In the genomic region with DNA sequence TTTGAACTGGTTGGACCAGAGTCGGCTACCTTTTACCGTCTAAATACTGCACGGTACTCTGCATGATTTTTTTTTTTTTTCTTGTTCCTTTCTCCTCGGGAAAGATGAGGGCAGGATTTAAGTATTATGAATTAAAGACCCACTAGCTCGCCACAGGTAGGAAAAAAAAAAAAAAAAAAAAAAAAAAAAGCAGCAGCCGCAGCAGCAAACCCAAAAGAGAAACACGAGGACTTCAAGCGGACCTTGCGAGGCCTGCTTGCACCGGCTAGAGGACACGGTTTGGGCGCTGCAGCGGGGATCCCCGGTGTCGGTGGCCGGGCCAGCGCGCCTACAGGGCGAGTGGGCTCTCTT, we compare ENCODE assay signal across 8 mouse cellular contexts. TPM values are rescaled to one million over a fixed set of nuclear protein-coding genes. Genes with fewer than 3 reads are reported as not detected.
DNase-seq lines count a peak whose midpoint lies in the region; ATAC-seq and TF ChIP-seq lines count a peak whose summit lies in the region.

No protein-coding gene starts in this region.

- intact Hi-C loops in gastrocnemius, postnatal 14 days (cut with DNase I; ENCODE audit: low total_unique reads): no loop called here

- no peaks in the 10 kb centered on the region for H3K9me3 ChIP-seq in erythroblast, embryonic 14.5 days (ENCODE audit: control insufficient read depth, low read length)
- H3K9me3 ChIP-seq in limb, embryonic 14.5 days (ENCODE audit: control insufficient read depth, low read length): no peaks in the 10 kb centered on the region
- H3K9me3 ChIP-seq in stomach, embryonic 16.5 days (replicated peaks; ENCODE audit: control insufficient read depth, low read length): no peaks in the 10 kb centered on the region

- no peaks in the 10 kb centered on the region; the same call in 1 of the 2 replicates for H3K27me3 ChIP-seq in erythroblast, embryonic 14.5 days (ENCODE audit: control insufficient read depth)
- no peaks in the 10 kb centered on the region for H3K27me3 ChIP-seq in spleen, adult 2 months (ENCODE audit: control insufficient read depth, insufficient read depth, low read length)
- no peaks in the 10 kb centered on the region for H3K27me3 ChIP-seq in limb, embryonic 14.5 days (ENCODE audit: control insufficient read depth, insufficient read depth, low read length)
- H3K27me3 ChIP-seq in stomach, embryonic 16.5 days (ENCODE audit: control insufficient read depth, insufficient read depth, low read length): no peaks in the 10 kb centered on the region

- ATAC-seq in erythroblast, adult 5-6 weeks (replicated peaks; ENCODE audit: low FRiP score, poor library complexity, severe bottlenecking): no peak
- no peak for ATAC-seq in limb, embryonic 14.5 days (ENCODE audit: low FRiP score, low read depth)
- ATAC-seq in stomach, embryonic 16.5 days (ENCODE audit: insufficient read depth, low FRiP score): no peak

- no peak for TF ChIP-seq POLR2A in spleen, adult 2 months (IDR thresholded peaks at IDR 0.05; ENCODE audit: low read depth, low read length)
- TF ChIP-seq POLR2A in limb, embryonic 14.5 days (IDR thresholded peaks at IDR 0.05; ENCODE audit: borderline replicate concordance, extremely low read depth, insufficient read depth, insufficient read length): no peak

- DNase-seq in spleen, adult 2 months (ENCODE audit: low read depth in 1 of 2, low spot score in 2 of 2): no peak
- DNase-seq in spleen, postnatal 10 days (ENCODE audit: low spot score in 2 of 2): no peak
- no peak for DNase-seq in limb, embryonic 14.5 days (ENCODE audit: low spot score)
- DNase-seq in cerebellum, adult 9-10 months: no peak
- DNase-seq in gastrocnemius, postnatal 14 days: no peak

- peak overlapping the region; percentile 95 for H3K9ac ChIP-seq in limb, embryonic 14.5 days (ENCODE audit: low read depth, low read length, severe bottlenecking)
- peak overlapping the region; percentile 91 for H3K9ac ChIP-seq in stomach, embryonic 16.5 days (ENCODE audit: low read length)

- WGBS in spleen, adult 2 months: 1% methylated on average over 19 of the region's 19 CpGs
- 0% methylated on average over 17 of the region's 19 CpGs for WGBS in limb, embryonic 14.5 days
- 0% methylated on average over 19 of the region's 19 CpGs for WGBS in stomach, embryonic 16.5 days

- peak overlapping the region; percentile 99 for H3K27ac ChIP-seq in spleen, adult 2 months (ENCODE audit: insufficient read depth, low read length)
- peak overlapping the region; percentile 98 for H3K27ac ChIP-seq in limb, embryonic 14.5 days (replicated peaks; ENCODE audit: low read depth, low read length)
- H3K27ac ChIP-seq in stomach, embryonic 16.5 days (ENCODE audit: low read length): peak overlapping the region; percentile 100

- no peak for TF ChIP-seq CTCF in spleen, adult 2 months (IDR thresholded peaks at IDR 0.05; ENCODE audit: extremely low read depth, insufficient read depth, insufficient read length, insufficient replicate concordance)

- H3K4me1 ChIP-seq in erythroblast, embryonic 14.5 days (ENCODE audit: control insufficient read depth): peaks cover 35% of the 10 kb centered on the region
- H3K4me1 ChIP-seq in spleen, adult 2 months (ENCODE audit: control insufficient read depth, insufficient read depth, insufficient read length): peaks cover 3% of the 10 kb centered on the region
- H3K4me1 ChIP-seq in limb, embryonic 14.5 days (ENCODE audit: control insufficient read depth, insufficient read depth, low read length): no peaks in the 10 kb centered on the region
- H3K4me1 ChIP-seq in stomach, embryonic 16.5 days (ENCODE audit: control insufficient read depth, insufficient read depth, low read length): peaks cover 7% of the 10 kb centered on the region; the same call in 1 of the 2 replicates

- peak overlapping the region; percentile 97 for H3K4me3 ChIP-seq in erythroblast, embryonic 14.5 days (replicated peaks)
- H3K4me3 ChIP-seq in spleen, adult 2 months (ENCODE audit: extremely low read depth, insufficient read depth, insufficient read length): peak overlapping the region; percentile 77
- H3K4me3 ChIP-seq in limb, embryonic 14.5 days (replicated peaks; ENCODE audit: low read length): peak overlapping the region; percentile 93
- peak overlapping the region; percentile 96 for H3K4me3 ChIP-seq in stomach, embryonic 16.5 days (replicated peaks; ENCODE audit: low read length)

- H3K4me2 ChIP-seq in limb, embryonic 14.5 days (replicated peaks; ENCODE audit: low read depth, low read length, severe bottlenecking): peak overlapping the region; percentile 57
- H3K4me2 ChIP-seq in stomach, embryonic 16.5 days (ENCODE audit: low read depth, low read length): peak overlapping the region; percentile 68

- H3K36me3 ChIP-seq in erythroblast, embryonic 14.5 days (ENCODE audit: control insufficient read depth): no peaks in the 10 kb centered on the region
- H3K36me3 ChIP-seq in spleen, adult 2 months (ENCODE audit: control insufficient read depth, insufficient read depth, low read length): no peaks in the 10 kb centered on the region
- H3K36me3 ChIP-seq in limb, embryonic 14.5 days (ENCODE audit: control insufficient read depth, insufficient read depth, low read length): no peaks in the 10 kb centered on the region
- no peaks in the 10 kb centered on the region for H3K36me3 ChIP-seq in stomach, embryonic 16.5 days (ENCODE audit: control insufficient read depth, insufficient read depth, low read length)

RNA-seq across cellular contexts. Expression of a gene that starts 0.6 kb away (rescaled TPM):
- 0.40 and 0.46 TPM in 2 replicates for polyA plus RNA-seq in erythroblast, embryonic 14.5 days (2012)
- total RNA-seq in erythroblast, adult 5-6 weeks (2015; ENCODE audit: low replicate concordance): 11.1 and 19.4 TPM in 2 replicates
- total RNA-seq in erythroblast, adult 5-6 weeks (2017; ENCODE audit: low replicate concordance): 20.5 and 22.9 TPM in 2 replicates
- 5.3 and 9.3 TPM in 2 replicates for polyA plus RNA-seq in spleen, adult 2 months (2012; rRNA removed)
- 38.1 and 40.9 TPM in 2 replicates for polyA plus RNA-seq in limb, embryonic 14.5 days (2012; rRNA removed)
- 131 and 138 TPM in 2 replicates for polyA plus RNA-seq in limb, embryonic 14.5 days (2014; fragmentation: Nextera tagmentation; extraction: Ambion mirVana)
- 119 and 122 TPM in 2 replicates for polyA plus RNA-seq in stomach, embryonic 16.5 days (2015; fragmentation: Nextera tagmentation; extraction: Ambion mirVana)
- 10 to 100 TPM; 55.0 to 55.8 TPM for total RNA-seq in gastrocnemius, postnatal 14 days (2021)
